Mouse (Mus musculus) E14TG2a.4 (cell line): ENCODE measurements around the gene Gm5431.
"Not testable (repeated sequence)": the region's sequence is repeated elsewhere in the genome, so short reads cannot be mapped to it uniquely, and the experiment has no call there.

ENCODE experiments used
- H3K27me3 ChIP-seq: 2 replicates; pipeline ENCODE4 v1.6.1; 2014; ENCODE audit warnings: low read length, control low read depth; ENCODE audit not compliant: insufficient read depth
- H3K36me3 ChIP-seq: 2 replicates; pipeline ENCODE4 v1.6.1; 2014; ENCODE audit warnings: low read length, control low read depth; ENCODE audit not compliant: insufficient read depth
- H3K4me1 ChIP-seq: replicated peaks from 2 replicates; pipeline ENCODE4 v1.6.1; 2014; ENCODE audit warnings: low read depth, low read length, control low read depth
- H3K4me3 ChIP-seq: replicated peaks from 2 replicates; pipeline ENCODE4 v1.5.1; 2014; ENCODE audit warnings: mild to moderate bottlenecking, low read length
- H3K9me3 ChIP-seq: 2 replicates; pipeline ENCODE4 v1.6.1; 2014; ENCODE audit warnings: low read length, control low read depth
- CTCF ChIP-seq: conservative IDR thresholded peaks from 2 replicates; pipeline ENCODE4 v1.5.1; 2014; ENCODE audit warnings: low read length
- NANOG ChIP-seq: IDR thresholded peaks from 2 replicates; pipeline ENCODE4 v1.6.1; 2014; ENCODE audit warnings: borderline replicate concordance, low read length, mixed read lengths
- POU5F1 ChIP-seq: IDR thresholded peaks from 2 replicates; pipeline ENCODE4 v1.6.1; 2014; ENCODE audit warnings: low read length, borderline replicate concordance

The Gm5431 gene

GRCm38 (mm10) chr11:48908459-48908858, 6.4 kb upstream of the Gm5431 start:
- Histone ChIP-seq H3K4me1 (no peaks in the 10 kb centered on the region), H3K9me3 (no peaks in the 10 kb centered on the region), H3K4me3 (no peak overlapping the region), H3K36me3 (no peaks in the 10 kb centered on the region), H3K27me3 (no peaks in the 10 kb centered on the region)
- no peak for TF ChIP-seq POU5F1
- no peak for TF ChIP-seq NANOG
- no peak for TF ChIP-seq CTCF

DNA sequence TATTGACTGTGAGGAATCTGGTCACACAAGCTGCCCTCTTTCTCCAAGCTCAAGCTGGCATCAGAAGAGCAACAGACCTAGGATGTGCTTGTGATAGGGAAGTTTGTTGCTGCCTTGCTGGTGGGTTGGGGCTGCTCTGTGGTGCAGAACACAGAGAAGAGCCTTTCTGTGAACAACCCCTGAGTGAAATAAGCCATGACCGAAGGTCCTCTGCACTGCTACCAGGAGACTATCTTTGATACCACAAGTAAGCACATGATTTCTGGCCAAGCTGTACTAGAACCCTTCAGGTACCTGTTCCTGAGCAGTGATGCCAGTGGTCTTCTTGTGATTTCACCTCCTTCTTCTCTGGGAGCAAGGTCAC, 465 bp downstream of the Gm5431 start:
- H3K36me3 ChIP-seq, H3K4me1 ChIP-seq, H3K9me3 ChIP-seq, H3K27me3 ChIP-seq, H3K4me3 ChIP-seq: not testable (repeated sequence)

GRCm38 (mm10) chr11:48900654-48901566, 1.1 kb downstream of the Gm5431 start:
- not testable (repeated sequence) for H3K4me3 ChIP-seq, H3K9me3 ChIP-seq, H3K36me3 ChIP-seq, H3K27me3 ChIP-seq, H3K4me1 ChIP-seq

DNA sequence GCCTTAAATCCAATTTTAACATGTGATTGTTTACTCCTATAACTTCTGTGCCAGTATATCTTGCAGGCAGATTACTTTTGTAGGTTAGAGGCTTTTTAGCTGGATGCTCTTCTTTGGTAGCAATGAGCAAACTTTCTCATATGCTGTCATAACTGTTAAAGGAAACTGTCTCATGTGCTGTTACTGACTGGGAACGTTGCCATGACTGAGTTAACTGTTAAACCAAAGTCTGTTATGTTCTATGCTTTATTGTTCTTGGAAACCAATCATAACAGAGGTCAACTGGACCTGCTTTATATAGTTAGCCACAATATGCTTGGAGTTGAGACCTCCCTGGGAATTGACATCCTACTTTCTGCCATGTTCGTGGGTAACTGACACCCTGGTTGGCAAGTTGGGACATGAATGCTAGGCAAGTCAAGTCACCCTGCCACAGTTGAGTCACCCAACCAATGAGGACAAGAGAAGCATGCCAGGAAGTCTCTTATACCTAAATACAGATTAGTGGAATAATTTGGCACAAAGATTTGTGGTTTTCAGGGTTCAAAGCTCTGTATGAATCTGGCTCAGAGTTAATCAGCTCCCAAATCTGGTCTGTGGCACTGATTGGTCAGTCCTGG, 3.1 kb downstream of the Gm5431 start:
- H3K36me3 ChIP-seq: no peaks in the 10 kb centered on the region
- H3K4me1 ChIP-seq: no peaks in the 10 kb centered on the region
- TF ChIP-seq CTCF (no peak), NANOG (no peak), POU5F1 (no peak)
- no peak overlapping the region for H3K4me3 ChIP-seq
- H3K9me3 ChIP-seq: no peaks in the 10 kb centered on the region
- H3K27me3 ChIP-seq: no peaks in the 10 kb centered on the region

- H3K36me3 ChIP-seq: no peaks in the 10 kb centered on the region
- peaks cover 5% of the 10 kb centered on the region for H3K4me1 ChIP-seq
- peaks cover 17% of the 10 kb centered on the region for H3K27me3 ChIP-seq
- H3K9me3 ChIP-seq: no peaks in the 10 kb centered on the region
- TF ChIP-seq NANOG (no peak), CTCF (no peak), POU5F1 (no peak)
- H3K4me3 ChIP-seq: no peak overlapping the region
These were observed 25.3 kb downstream of the Gm5431 start for GRCm38 (mm10) chr11:48876680-48877079.

GRCm38 (mm10) chr11:48875343-48875837, 26.6 kb downstream of the Gm5431 start:
- H3K36me3 ChIP-seq, H3K9me3 ChIP-seq, H3K4me3 ChIP-seq: not testable (repeated sequence)
- peaks cover 18% of the 10 kb centered on the region for H3K4me1 ChIP-seq
- H3K27me3 ChIP-seq: peaks cover 13% of the 10 kb centered on the region

DNA sequence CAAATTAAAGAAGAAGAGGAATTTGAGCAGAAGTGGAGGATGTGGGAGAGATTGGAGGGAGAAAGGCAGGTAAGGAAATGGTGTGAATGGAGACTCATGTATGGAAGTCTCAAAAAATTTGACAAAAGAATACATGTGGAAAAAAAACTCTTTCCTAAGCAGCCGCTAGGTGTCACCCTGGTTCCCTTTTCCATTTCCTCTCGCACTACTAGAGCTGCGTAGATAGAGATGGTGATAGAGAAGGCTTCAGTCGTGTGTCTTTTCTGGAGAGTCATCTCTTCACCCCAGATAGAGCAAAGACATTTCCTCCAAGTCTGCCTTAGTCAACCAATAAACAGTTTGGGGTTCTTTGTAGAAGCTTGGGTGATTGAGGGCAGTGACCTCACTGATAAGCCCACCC, 27.5 kb downstream of the Gm5431 start:
- H3K4me3 ChIP-seq: no peak overlapping the region

GRCm38 (mm10) chr11:48873591-48874290, 28.3 kb downstream of the Gm5431 start:
- Histone ChIP-seq H3K36me3 (no peaks in the 10 kb centered on the region), H3K9me3 (no peaks in the 10 kb centered on the region), H3K4me1 (peaks cover 18% of the 10 kb centered on the region), H3K27me3 (peaks cover 13% of the 10 kb centered on the region; the same call in 1 of the 2 replicates), H3K4me3 (no peak overlapping the region)
- TF ChIP-seq NANOG (no peak), CTCF (no peak), POU5F1 (no peak)

More for the DNA sequence above, 27.5 kb downstream of the Gm5431 start:
- TF ChIP-seq CTCF (peak; percentile 74), NANOG (no peak)
- Histone ChIP-seq H3K27me3 (peaks cover 13% of the 10 kb centered on the region; the same call in 1 of the 2 replicates), H3K4me1 (peaks cover 18% of the 10 kb centered on the region), H3K36me3 (no peaks in the 10 kb centered on the region), H3K9me3 (no peaks in the 10 kb centered on the region)
